Mouse (Mus musculus) lung, embryonic 14.5 days (tissue): ENCODE data around the gene Cblc. TPM values are rescaled to one million over a fixed set of nuclear protein-coding genes. Genes with fewer than 3 reads are reported as not detected.

Experiments
- ATAC-seq: fragments of 200-750 bp; cut with Nextera tagmentation; 2 replicates; pipeline ENCODE4 v1.8.0; 2017; ENCODE audit warnings: mild to moderate bottlenecking, moderate TSS enrichment, moderate library complexity; ENCODE audit not compliant: insufficient read depth
- DNase-seq: peaks from one replicate; pipeline ENCODE4 v3.0.0-alpha.2; 2015
- H3K27ac ChIP-seq: fragments of 300-500 bp; sonication (generic); 2 replicates; pipeline ENCODE4 v1.5.1; 2014; ENCODE audit warnings: low read depth, mild to moderate bottlenecking, moderate library complexity
- H3K27me3 ChIP-seq: fragments of 300-500 bp; sonication (generic); 2 replicates; pipeline ENCODE4 v1.6.1; 2014; ENCODE audit warnings: low read length, control low read depth; ENCODE audit not compliant: insufficient read depth
- H3K36me3 ChIP-seq: fragments of 300-500 bp; sonication (generic); 2 replicates; pipeline ENCODE4 v1.6.1; 2014; ENCODE audit warnings: control low read depth; ENCODE audit not compliant: insufficient read depth
- H3K4me1 ChIP-seq: fragments of 300-500 bp; sonication (generic); 2 replicates; pipeline ENCODE4 v1.6.1; 2014; ENCODE audit warnings: antibody characterized with exemption, control low read depth; ENCODE audit not compliant: insufficient read depth
- H3K4me2 ChIP-seq: fragments of 300-500 bp; sonication (generic); 2 replicates; pipeline ENCODE4 v1.6.1; 2014; ENCODE audit warnings: mild to moderate bottlenecking
- H3K4me3 ChIP-seq: fragments of 300-500 bp; sonication (generic); 2 replicates; pipeline ENCODE4 v1.5.1; 2014; ENCODE audit warnings: low read depth, low read length
- H3K9ac ChIP-seq: fragments of 300-500 bp; sonication (generic); 2 replicates; pipeline ENCODE4 v1.6.1; 2014
- H3K9me3 ChIP-seq: fragments of 300-500 bp; sonication (generic); 2 replicates; pipeline ENCODE4 v1.6.1; 2016; ENCODE audit warnings: low read depth, low read length, control low read depth
- CTCF ChIP-seq: IDR thresholded peaks from 2 replicates; pipeline ENCODE4 v1.5.1; 2016; ENCODE audit warnings: antibody characterized with exemption, low read depth
- WGBS: fragments of 180-500 bp; shearing (Covaris S2); extraction: QIAGEN DNeasy Blood & Tissue Kit; methylation state at CpG from one replicate; pipeline ENCODE4 v1.1.7; 2014; 5-methylcytosine and 5-hydroxymethylcytosine counted together
- polyA plus RNA-seq: library from polyadenylated mRNA; unstranded; fragments of >200 nt; fragmentation: Nextera tagmentation; extraction: Ambion mirVana; gene quantifications from 2 replicates; pipeline ENCODE4 v1.2.1, GENCODE M21; 2014

Gene Cblc
- polyA plus RNA-seq, 1 experiment from 2014 or later = 6.8 TPM

DNA sequence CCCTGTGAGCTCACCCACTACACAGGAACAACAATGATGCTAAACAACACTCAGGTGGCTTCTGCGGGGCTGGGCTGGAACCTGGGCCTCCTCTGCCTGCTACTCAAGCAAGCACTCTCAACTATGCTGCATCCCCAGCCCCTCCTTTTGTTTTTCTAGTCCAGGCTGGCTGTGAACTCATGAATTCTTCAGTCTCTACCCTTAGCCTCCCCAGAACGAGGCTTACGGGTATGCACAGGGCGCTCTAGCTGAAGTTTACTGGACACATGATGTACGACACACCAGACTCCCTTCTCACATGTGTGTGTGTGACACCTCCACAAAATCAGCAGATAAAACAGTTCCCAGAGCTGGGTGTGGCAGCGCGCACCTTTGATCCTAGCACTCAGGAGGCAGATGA, 22.3 kb upstream of the Cblc start:
- ATAC-seq (no peak), DNase-seq (no peak)
- Histone ChIP-seq H3K27me3 (peaks cover 9% of the 10 kb centered on the region; the same call in 1 of the 2 replicates), H3K9ac (no peak overlapping the region), H3K4me3 (no peak overlapping the region), H3K4me2 (no peak overlapping the region), H3K36me3 (no peaks in the 10 kb centered on the region), H3K9me3 (no peaks in the 10 kb centered on the region), H3K27ac (no peak overlapping the region), H3K4me1 (peaks cover 28% of the 10 kb centered on the region)
- 74% methylated on average over 7 of the region's 7 CpGs for WGBS
- no peak for TF ChIP-seq CTCF

DNA sequence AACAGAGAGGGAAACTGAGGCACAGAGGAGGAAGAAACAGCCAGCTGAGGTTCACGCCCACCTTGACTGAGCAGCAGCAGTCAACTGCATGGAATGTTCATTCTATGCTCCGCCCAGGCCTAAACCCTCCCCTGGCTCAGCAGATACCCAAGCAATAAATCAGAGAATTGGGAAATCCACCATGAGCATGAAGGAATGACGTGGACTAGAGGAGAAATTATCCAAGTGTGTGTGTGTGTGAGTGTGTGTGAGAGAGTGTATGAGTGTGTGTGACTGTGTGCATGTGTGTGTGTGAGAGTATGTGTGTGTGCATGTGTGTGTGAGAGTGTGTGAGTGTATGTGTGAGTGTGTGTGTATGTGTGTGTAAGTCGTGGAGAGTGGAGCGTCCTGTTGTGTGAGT, 21.8 kb upstream of the Cblc start:
- Histone ChIP-seq H3K4me2 (peak overlapping the region; percentile 67; the same call in 1 of the 2 replicates), H3K27me3 (peaks cover 9% of the 10 kb centered on the region; the same call in 1 of the 2 replicates), H3K4me3 (no peak overlapping the region), H3K4me1 (peaks cover 24% of the 10 kb centered on the region), H3K9ac (no peak overlapping the region), H3K36me3 (no peaks in the 10 kb centered on the region), H3K27ac (no peak overlapping the region), H3K9me3 (no peaks in the 10 kb centered on the region)
- WGBS = 67% methylated on average over 5 of the region's 5 CpGs
- no peak for ATAC-seq
- TF ChIP-seq CTCF = no peak
- peak; percentile 56 for DNase-seq

DNA sequence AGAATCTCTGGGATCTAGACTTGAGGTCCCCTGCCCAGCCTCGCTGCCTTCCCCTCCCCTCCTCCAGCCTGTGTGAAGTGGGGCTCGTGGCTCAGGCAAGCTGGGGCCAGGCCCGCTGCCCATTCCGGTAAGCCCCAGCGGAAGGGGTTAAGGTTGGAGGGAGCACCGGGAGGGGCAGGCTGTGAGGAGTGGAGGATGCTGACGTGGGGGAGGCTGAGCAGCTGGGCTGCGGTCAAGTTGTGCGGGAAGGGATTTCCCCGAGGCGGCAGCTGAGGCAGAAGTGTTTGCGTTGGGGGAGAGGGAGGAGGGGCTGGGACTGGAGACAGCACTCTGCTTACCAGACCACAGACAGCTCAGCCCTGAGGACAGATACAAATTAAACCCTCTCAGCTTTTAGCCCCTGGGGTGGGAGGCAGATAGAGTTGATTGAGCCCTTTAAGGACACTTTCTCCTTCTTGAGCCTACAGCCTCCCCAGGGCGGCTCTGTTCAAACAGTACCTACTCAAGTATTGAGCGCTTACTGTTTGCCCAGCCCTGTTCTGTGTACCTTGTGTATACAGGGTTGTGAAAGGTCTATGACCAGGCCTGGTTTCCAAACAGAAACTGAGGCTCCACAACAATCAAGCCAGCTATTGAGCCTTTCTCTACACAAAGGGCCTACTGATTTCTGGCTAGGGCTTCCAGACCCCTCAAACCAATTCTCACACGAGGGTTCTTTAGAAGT, 20.9 kb upstream of the Cblc start:
- H3K4me2 ChIP-seq = peak overlapping the region; percentile 67
- WGBS = 7% methylated on average over 15 of the region's 15 CpGs
- no peaks in the 10 kb centered on the region for H3K36me3 ChIP-seq
- peaks cover 9% of the 10 kb centered on the region; the same call in 1 of the 2 replicates for H3K27me3 ChIP-seq
- ATAC-seq (peak; percentile 69), DNase-seq (peak; percentile 81)
- no peaks in the 10 kb centered on the region for H3K9me3 ChIP-seq
- H3K27ac ChIP-seq = peak overlapping the region; percentile 83
- TF ChIP-seq CTCF = no peak
- H3K4me3 ChIP-seq = peak overlapping the region; percentile 33
- peak overlapping the region; percentile 36 for H3K9ac ChIP-seq
- H3K4me1 ChIP-seq = peaks cover 18% of the 10 kb centered on the region

DNA sequence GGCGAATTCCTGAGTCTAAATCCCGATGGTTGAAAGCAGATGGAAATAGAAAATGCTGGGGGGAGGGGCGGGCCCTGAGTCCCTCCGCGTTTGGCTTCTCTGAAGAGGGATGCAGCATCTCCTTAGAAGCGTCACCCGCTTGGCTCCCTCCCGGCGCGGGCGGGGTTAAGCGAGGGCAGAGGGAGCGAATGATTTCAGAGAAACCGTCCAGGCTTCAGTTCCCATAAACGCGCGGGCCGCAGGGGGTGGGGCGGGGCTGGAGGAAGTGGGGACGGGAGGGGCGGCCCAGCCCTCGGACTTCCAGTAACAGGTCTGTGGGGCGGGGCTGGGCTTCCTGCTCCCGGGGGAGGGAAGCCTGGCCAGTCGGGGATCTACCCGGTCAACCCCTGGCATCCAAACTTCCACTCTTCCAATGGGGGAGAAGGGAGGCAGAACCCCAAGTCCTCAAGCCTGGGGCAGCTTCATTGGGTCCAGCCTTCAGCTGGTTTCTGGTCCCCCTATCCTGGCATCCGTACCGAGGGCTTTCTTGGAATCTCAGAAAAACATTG, 19.7 kb upstream of the Cblc start:
- H3K27ac ChIP-seq = peak overlapping the region; percentile 83
- DNase-seq = peak; percentile 84
- no peaks in the 10 kb centered on the region for H3K9me3 ChIP-seq
- H3K9ac ChIP-seq = peak overlapping the region; percentile 27
- H3K4me1 ChIP-seq = peaks cover 18% of the 10 kb centered on the region
- no peak for TF ChIP-seq CTCF
- peak; percentile 70 for ATAC-seq
- H3K36me3 ChIP-seq = no peaks in the 10 kb centered on the region
- H3K4me3 ChIP-seq = peak overlapping the region; percentile 33
- WGBS = under 1% methylated on average over 28 of the region's 28 CpGs
- peak overlapping the region; percentile 67 for H3K4me2 ChIP-seq
- peaks cover 6% of the 10 kb centered on the region; the same call in 1 of the 2 replicates for H3K27me3 ChIP-seq

DNA sequence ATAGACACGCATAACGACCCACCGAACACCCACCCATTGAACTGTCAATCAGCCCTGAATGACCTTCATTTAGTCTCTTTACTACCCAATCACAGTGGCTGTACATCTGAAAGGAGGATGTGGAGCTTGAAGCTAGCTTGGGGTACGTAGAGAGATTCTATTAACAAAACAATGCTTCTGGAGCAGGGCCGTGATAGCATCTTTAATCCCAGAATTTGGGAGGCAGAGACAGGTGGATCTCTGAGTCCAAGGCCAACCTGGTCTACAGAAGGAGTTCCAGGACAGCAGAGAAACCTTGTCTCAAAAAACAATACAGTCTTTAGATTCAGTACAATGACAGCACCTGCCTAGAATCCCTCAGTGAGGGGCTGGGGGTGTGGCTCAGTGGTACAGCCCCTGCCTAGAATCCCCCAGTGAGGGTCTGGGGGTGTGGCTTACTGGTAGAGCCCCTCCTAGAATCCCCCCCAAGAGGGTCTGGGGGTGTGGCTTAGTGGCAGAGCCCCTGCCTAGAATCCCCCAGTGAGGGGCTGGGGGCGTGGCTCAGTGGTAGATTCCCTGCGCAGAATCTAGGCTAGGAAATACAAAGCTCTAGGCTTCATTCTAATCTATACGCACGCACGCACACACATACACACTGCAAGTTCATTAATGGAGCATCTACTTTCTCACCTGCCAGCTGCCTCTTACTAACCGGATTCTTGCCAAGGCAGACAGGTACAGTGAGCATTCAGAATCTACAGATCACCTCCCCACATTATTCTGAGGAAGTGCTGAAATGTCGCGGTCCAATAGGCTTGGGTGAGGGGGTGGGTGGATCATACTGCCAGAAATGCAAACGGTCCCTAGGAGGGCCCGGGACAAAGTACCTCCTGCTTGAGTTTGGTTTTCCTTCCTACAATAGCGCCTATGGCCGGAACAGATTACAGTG, 19.0 kb upstream of the Cblc start:
- no peaks in the 10 kb centered on the region for H3K9me3 ChIP-seq
- H3K27ac ChIP-seq = peak overlapping the region; percentile 83
- peak overlapping the region; percentile 67 for H3K4me2 ChIP-seq
- H3K36me3 ChIP-seq = no peaks in the 10 kb centered on the region
- DNase-seq (no peak), ATAC-seq (peak; percentile 9; the same call in 1 of the 2 replicates)
- peak overlapping the region; percentile 33 for H3K4me3 ChIP-seq
- peak overlapping the region; percentile 27 for H3K9ac ChIP-seq
- H3K27me3 ChIP-seq = peaks cover 10% of the 10 kb centered on the region; the same call in 1 of the 2 replicates
- no peak for TF ChIP-seq CTCF
- 31% methylated on average over 17 of the region's 17 CpGs for WGBS
- H3K4me1 ChIP-seq = peaks cover 21% of the 10 kb centered on the region

DNA sequence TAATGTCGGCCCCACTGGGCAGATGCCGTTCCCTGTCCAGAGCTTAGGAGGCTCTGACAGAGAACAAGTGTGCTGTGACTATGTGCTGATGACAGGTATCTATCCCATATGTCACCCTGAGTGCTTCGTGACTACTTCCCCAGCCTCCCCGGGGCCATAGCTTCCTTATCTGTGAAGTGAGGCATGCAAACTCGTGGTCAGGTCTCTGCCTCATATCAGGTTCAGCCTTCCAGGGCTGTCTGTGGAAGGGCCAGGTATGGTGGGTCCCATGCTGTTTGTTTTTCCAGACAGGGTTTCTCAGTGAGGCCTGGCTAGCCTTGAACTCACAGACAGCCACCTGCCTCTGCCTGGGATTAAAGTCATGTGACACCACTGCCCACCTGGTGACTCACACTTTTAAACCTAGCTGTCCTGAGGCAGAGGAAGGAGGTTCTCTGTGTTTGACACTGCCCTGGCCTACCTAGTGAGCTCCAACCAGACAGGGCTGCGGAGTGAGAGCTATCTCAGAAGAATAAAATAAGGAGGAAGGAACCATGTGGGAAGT, 17.0 kb upstream of the Cblc start:
- DNase-seq = no peak
- H3K9ac ChIP-seq = no peak overlapping the region
- H3K27me3 ChIP-seq = peaks cover 26% of the 10 kb centered on the region; the same call in 1 of the 2 replicates
- H3K4me3 ChIP-seq = no peak overlapping the region
- ATAC-seq = no peak
- H3K36me3 ChIP-seq = no peaks in the 10 kb centered on the region
- H3K27ac ChIP-seq = no peak overlapping the region
- 62% methylated on average over 6 of the region's 6 CpGs for WGBS
- H3K9me3 ChIP-seq = no peaks in the 10 kb centered on the region
- no peak overlapping the region for H3K4me2 ChIP-seq
- peaks cover 21% of the 10 kb centered on the region for H3K4me1 ChIP-seq
- TF ChIP-seq CTCF = no peak
